Mouse (Mus musculus): ENCODE results near the gene Ldb3. TPM values are rescaled to one million over a fixed set of nuclear protein-coding genes. Genes with fewer than 3 reads are reported as not detected.
A peak's percentile ranks its signal among the peaks of the same experiment; 100 is the strongest.

Gene Ldb3
- total and polyA plus RNA-seq, 2 experiments from 2014 or later, result 376 to 526 TPM

DNA sequence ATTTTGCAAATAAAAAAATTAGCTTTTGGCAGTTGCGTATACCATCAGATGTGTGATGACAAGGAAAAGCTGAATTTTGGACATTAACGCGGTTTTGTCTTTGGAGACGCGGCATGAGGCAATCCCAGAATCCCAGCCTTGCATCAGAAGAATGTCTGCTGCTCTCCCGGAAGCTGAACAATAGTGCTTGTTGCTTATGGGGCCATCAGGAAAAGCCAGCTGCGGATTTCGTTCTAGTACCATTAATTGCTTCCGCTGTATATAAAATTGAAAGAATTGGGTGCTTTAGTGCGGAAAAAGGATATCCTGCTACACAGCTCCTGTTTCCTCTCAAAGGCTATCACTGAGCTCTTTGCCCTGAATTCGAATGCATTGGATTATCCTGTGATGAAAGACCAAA lies 76.6 kb downstream of the Ldb3 start:
- TF ChIP-seq CTCF (IDR thresholded peaks at IDR 0.05; ENCODE audit: low read depth), result no peak
- TF ChIP-seq EP300 (IDR thresholded peaks at IDR 0.05; ENCODE audit: low read depth), result no peak
- DNase-seq (ENCODE audit: low spot score) (no peak), ATAC-seq (ENCODE audit: insufficient read depth, low read depth) (no peak)
- Histone ChIP-seq H3K9ac (replicated peaks; ENCODE audit: low read depth, low read length) (no peak overlapping the region), H3K36me3 (replicated peaks; ENCODE audit: control insufficient read depth, insufficient read depth, low read length) (no peaks in the 10 kb centered on the region), H3K4me1 (ENCODE audit: control insufficient read depth, insufficient read depth) (0 out of 2 replicates have a peak, but pooled peaks cover 4% of the 10 kb centered on the region), H3K27me3 (ENCODE audit: control insufficient read depth, insufficient read depth, low read length) (peaks cover 16% of the 10 kb centered on the region), H3K4me3 (ENCODE audit: low read depth, low read length) (no peak overlapping the region), H3K4me2 (ENCODE audit: low read depth, low read length) (no peak overlapping the region), H3K27ac (ENCODE audit: low read depth) (no peak overlapping the region), H3K9me3 (replicated peaks; ENCODE audit: control insufficient read depth, low read length) (no peaks in the 10 kb centered on the region)
- 62% methylated on average over 11 of the region's 11 CpGs for WGBS

DNA sequence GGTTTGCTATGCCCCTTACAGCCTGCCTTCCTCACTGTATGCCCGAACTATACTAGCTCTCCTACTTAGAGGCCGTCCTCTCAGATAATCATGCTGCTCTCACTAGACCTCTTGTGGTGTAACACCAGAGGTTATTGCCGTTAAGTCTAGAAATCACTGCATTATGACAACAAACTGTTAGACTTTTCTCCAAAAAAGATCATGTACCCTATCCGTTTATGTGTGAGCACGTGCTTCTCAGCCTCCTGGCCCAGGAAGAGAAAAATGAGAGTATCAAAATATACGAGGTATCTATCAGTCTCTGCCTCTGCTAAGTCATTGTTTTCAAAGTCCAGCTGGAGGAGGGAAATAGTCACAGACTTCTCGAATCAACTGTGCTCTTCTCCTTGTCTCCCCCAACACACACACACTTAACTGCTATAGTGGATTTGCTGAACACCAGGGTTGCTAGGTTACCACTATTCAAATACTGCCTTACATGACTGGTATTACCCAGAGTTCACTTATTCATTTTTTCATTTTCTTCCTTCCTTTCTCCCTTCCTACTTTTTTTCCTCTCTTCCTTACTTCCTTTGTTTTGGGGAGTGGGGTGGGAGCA lies 79.5 kb downstream of the Ldb3 start:
- H3K27ac ChIP-seq (ENCODE audit: low read depth), result peak overlapping the region; percentile 16; the same call in 1 of the 2 replicates
- peak overlapping the region; percentile 22; the same call in 1 of the 2 replicates for H3K4me2 ChIP-seq (ENCODE audit: low read depth, low read length)
- H3K9me3 ChIP-seq (replicated peaks; ENCODE audit: control insufficient read depth, low read length), result no peaks in the 10 kb centered on the region
- no peak overlapping the region for H3K9ac ChIP-seq (replicated peaks; ENCODE audit: low read depth, low read length)
- H3K4me1 ChIP-seq (ENCODE audit: control insufficient read depth, insufficient read depth), result peaks cover 22% of the 10 kb centered on the region
- WGBS, result 19% methylated on average over 7 of the region's 7 CpGs
- ATAC-seq (ENCODE audit: insufficient read depth, low read depth) (no peak), DNase-seq (ENCODE audit: low spot score) (no peak)
- TF ChIP-seq CTCF (IDR thresholded peaks at IDR 0.05; ENCODE audit: low read depth) (no peak), EP300 (IDR thresholded peaks at IDR 0.05; ENCODE audit: low read depth) (no peak)
- no peak overlapping the region for H3K4me3 ChIP-seq (ENCODE audit: low read depth, low read length)
- H3K27me3 ChIP-seq (ENCODE audit: control insufficient read depth, insufficient read depth, low read length), result peaks cover 19% of the 10 kb centered on the region
- H3K36me3 ChIP-seq (replicated peaks; ENCODE audit: control insufficient read depth, insufficient read depth, low read length), result no peaks in the 10 kb centered on the region

DNA sequence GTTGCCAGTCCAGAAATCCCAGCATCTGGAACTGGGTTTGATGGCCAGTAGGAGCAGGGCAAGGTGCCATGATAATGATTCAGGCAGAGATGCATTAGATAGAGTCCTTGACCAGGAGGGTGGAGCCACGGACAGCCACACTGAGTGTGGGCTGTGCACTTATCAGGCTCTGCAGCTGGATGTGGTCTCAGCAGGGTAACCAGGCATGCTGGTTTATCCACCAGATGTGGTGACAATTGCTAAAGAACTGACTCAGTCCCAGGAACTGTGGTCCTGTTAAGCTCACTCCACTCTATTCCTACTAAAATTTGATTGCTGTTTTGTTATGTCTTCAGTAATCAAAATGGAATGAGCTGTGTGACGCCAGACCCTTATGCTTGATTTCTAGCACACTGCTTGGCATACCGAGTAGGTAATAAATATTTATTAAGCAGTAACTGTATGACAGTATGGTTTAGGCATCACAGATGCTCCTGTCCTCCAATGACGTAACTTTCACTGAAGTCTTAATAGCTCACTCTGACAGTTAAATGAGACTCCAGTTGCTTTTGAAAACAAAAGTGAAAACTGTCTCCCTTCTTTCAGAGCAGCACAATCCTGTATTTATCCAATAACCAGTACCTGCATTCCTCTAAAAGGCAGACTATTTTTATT lies 80.2 kb downstream of the Ldb3 start:
- Histone ChIP-seq H3K4me1 (ENCODE audit: control insufficient read depth, insufficient read depth) (peaks cover 27% of the 10 kb centered on the region), H3K36me3 (replicated peaks; ENCODE audit: control insufficient read depth, insufficient read depth, low read length) (no peaks in the 10 kb centered on the region), H3K4me3 (ENCODE audit: low read depth, low read length) (no peak overlapping the region), H3K27me3 (ENCODE audit: control insufficient read depth, insufficient read depth, low read length) (peaks cover 18% of the 10 kb centered on the region), H3K27ac (ENCODE audit: low read depth) (peak overlapping the region; percentile 16), H3K9ac (replicated peaks; ENCODE audit: low read depth, low read length) (no peak overlapping the region), H3K9me3 (replicated peaks; ENCODE audit: control insufficient read depth, low read length) (no peaks in the 10 kb centered on the region), H3K4me2 (ENCODE audit: low read depth, low read length) (peak overlapping the region; percentile 22; the same call in 1 of the 2 replicates)
- ATAC-seq (ENCODE audit: insufficient read depth, low read depth), result no peak
- TF ChIP-seq EP300 (IDR thresholded peaks at IDR 0.05; ENCODE audit: low read depth), result no peak
- TF ChIP-seq CTCF (IDR thresholded peaks at IDR 0.05; ENCODE audit: low read depth), result no peak
- no peak for DNase-seq (ENCODE audit: low spot score)
- 35% methylated on average over 4 of the region's 4 CpGs for WGBS

DNA sequence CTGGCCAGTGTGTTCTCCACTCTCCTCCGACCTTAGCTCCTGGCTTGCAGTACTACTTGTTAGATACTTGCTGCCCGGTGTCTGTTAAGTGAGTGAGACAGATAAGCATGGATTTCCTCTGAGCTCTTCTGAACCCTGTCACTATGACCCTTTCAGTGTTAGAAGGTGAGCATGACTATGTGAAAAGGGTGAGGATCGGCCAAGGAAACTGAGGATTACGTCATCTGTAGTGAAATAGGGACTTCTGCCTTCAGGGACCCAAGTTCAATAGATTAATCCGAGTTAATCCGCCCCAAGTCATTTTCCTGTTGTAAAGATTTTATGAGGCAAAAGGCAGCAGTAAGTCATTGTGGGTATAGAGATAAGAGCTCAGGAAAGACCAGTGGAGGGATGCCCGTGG lies 83.2 kb downstream of the Ldb3 start:
- 32% methylated on average over 7 of the region's 7 CpGs for WGBS
- TF ChIP-seq CTCF (IDR thresholded peaks at IDR 0.05; ENCODE audit: low read depth) (no peak), EP300 (IDR thresholded peaks at IDR 0.05; ENCODE audit: low read depth) (no peak)
- Histone ChIP-seq H3K4me2 (ENCODE audit: low read depth, low read length) (no peak overlapping the region), H3K27me3 (ENCODE audit: control insufficient read depth, insufficient read depth, low read length) (peaks cover 13% of the 10 kb centered on the region), H3K4me1 (ENCODE audit: control insufficient read depth, insufficient read depth) (peaks cover 27% of the 10 kb centered on the region), H3K9ac (replicated peaks; ENCODE audit: low read depth, low read length) (no peak overlapping the region), H3K9me3 (replicated peaks; ENCODE audit: control insufficient read depth, low read length) (no peaks in the 10 kb centered on the region), H3K27ac (ENCODE audit: low read depth) (peak overlapping the region; percentile 65), H3K4me3 (ENCODE audit: low read depth, low read length) (no peak overlapping the region), H3K36me3 (replicated peaks; ENCODE audit: control insufficient read depth, insufficient read depth, low read length) (no peaks in the 10 kb centered on the region)
- no peak for DNase-seq (ENCODE audit: low spot score)
- ATAC-seq (ENCODE audit: insufficient read depth, low read depth), result no peak

DNA sequence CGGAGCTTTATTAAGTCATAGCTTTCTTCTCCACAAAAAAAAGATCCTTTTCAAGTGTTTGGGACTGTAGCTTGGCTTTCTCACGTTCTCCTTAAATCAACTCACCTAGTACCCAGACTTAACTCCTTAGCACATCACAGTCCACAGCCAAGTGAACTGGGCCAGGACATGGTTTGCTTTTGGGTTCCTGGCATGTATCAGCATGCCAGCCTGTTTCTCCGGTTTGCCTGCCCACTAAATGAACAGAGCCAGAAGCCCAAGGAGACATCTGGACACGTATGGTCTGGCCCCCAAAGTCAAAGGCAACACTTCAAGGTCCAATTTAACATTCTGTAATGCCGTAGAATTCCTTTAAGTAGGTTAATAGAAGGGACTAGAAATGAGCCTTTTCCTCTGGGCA lies 84.1 kb downstream of the Ldb3 start:
- H3K27ac ChIP-seq (ENCODE audit: low read depth), result peak overlapping the region; percentile 100
- H3K4me3 ChIP-seq (ENCODE audit: low read depth, low read length), result no peak overlapping the region
- no peaks in the 10 kb centered on the region for H3K36me3 ChIP-seq (replicated peaks; ENCODE audit: control insufficient read depth, insufficient read depth, low read length)
- peaks cover 33% of the 10 kb centered on the region for H3K4me1 ChIP-seq (ENCODE audit: control insufficient read depth, insufficient read depth)
- H3K4me2 ChIP-seq (ENCODE audit: low read depth, low read length), result no peak overlapping the region
- ATAC-seq (ENCODE audit: insufficient read depth, low read depth) (no peak), DNase-seq (ENCODE audit: low spot score) (no peak)
- H3K9me3 ChIP-seq (replicated peaks; ENCODE audit: control insufficient read depth, low read length), result no peaks in the 10 kb centered on the region
- no peak overlapping the region for H3K9ac ChIP-seq (replicated peaks; ENCODE audit: low read depth, low read length)
- 70% methylated on average over 5 of the region's 5 CpGs for WGBS
- TF ChIP-seq CTCF (IDR thresholded peaks at IDR 0.05; ENCODE audit: low read depth), result no peak
- TF ChIP-seq EP300 (IDR thresholded peaks at IDR 0.05; ENCODE audit: low read depth), result 0 out of 2 replicates have a peak, but pooled peaks have one; percentile 25
- peaks cover 13% of the 10 kb centered on the region for H3K27me3 ChIP-seq (ENCODE audit: control insufficient read depth, insufficient read depth, low read length)
